Mouse (Mus musculus): ENCODE measurements around the gene Olfr1317. TPM values are rescaled to one million over a fixed set of nuclear protein-coding genes. Genes with fewer than 3 reads are reported as not detected.

The Olfr1317 gene
- polyA plus RNA-seq (2015; fragmentation: Nextera tagmentation; extraction: Ambion mirVana), result not detected in 2 replicates

DNA sequence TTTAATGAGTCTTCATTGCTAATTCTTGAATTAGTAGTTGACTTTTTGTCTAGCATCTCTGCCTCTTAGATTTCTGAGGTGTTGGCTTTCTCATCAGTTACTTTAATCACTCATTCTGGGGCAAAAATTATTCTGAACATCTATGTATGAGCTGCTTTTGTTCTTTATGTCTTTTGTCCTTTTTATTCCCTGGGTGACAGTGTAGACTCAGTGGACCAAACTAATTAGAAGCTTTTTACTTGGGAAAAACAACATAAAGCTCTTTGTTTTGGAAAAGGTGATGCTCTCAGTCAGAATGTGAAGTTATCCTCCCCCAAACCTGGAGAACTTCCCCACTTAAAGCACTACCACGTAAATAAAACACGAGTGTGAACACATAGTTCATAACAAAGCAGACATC is at the start of gene Olfr1317:
Gene Olfr1317 (plus strand): TSS at position 301 of the 400 bp plus-strand sequence.
- Histone ChIP-seq H3K4me1 (no peaks in the 10 kb centered on the region), H3K27me3 (replicated peaks) (no peaks in the 10 kb centered on the region), H3K9ac (no peak within 1 kb of the TSS), H3K4me3 (no peak within 1 kb of the TSS), H3K36me3 (replicated peaks) (no peaks in the 10 kb centered on the region), H3K4me2 (no peak within 1 kb of the TSS), H3K27ac (no peak within 1 kb of the TSS), H3K9me3 (no peaks in the 10 kb centered on the region)
- ATAC-seq (replicated peaks), result no peak
- WGBS, result 83% methylated on average over 2 of the region's 2 CpGs

DNA sequence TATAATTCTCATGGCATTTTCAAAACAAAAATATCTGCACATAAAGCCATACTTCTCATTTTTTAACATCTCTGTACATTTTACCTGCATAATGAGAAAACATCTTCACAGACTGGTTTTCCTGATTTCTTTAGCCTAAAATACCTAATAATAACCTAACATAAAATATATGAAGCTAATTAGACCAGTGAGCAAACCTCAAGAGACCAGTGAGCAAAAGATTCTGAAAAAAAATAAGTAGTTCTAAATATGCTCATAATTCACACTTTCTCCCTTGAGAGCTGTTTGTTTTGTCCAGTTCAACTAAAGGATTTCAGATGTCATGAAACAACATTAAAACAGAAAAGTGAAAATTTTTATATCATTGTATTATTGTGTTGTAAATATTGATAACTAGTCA is 43.4 kb upstream of the Olfr1317 start, which contains the start of gene Olfr1314:
Gene Olfr1314 (minus strand): TSS at position 101 of the 400 bp plus-strand sequence.
- no peaks in the 10 kb centered on the region for H3K9me3 ChIP-seq
- no peak within 1 kb of the TSS for H3K27ac ChIP-seq
- ATAC-seq (replicated peaks), result no peak
- H3K4me1 ChIP-seq, result no peaks in the 10 kb centered on the region
- no peaks in the 10 kb centered on the region for H3K36me3 ChIP-seq (replicated peaks)
- no peaks in the 10 kb centered on the region for H3K27me3 ChIP-seq (replicated peaks)
- H3K4me2 ChIP-seq, result no peak within 1 kb of the TSS
- H3K4me3 ChIP-seq, result no peak within 1 kb of the TSS
- H3K9ac ChIP-seq, result no peak within 1 kb of the TSS

DNA sequence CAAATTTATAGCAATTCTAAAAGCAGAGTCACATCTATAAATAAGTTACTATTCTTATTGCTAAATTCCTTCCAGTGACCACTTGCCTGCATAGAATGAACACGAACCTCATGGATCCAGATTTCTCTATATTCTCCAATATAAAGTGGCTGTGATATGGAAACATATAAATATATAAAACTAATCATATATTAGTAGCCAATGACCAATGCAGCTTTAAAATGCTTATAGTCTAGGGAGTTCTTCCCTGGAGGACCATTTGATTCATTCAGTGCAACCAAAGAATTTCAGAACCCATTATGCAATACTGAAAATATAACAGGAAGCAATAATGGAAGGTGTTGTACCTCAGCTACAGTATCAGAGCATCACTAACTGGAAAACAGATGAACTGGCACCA is 24.8 kb upstream of the Olfr1317 start, which contains the start of gene Olfr1315-ps1:
Gene Olfr1315-ps1 (minus strand): TSS at position 101 of the 400 bp plus-strand sequence.
- no peaks in the 10 kb centered on the region for H3K27me3 ChIP-seq (replicated peaks)
- H3K27ac ChIP-seq, result no peak within 1 kb of the TSS
- H3K4me3 ChIP-seq, result no peak within 1 kb of the TSS
- H3K9me3 ChIP-seq, result no peaks in the 10 kb centered on the region
- WGBS, result 81% methylated on average over 1 of the region's 1 CpGs
- no peak within 1 kb of the TSS for H3K4me2 ChIP-seq
- no peak within 1 kb of the TSS for H3K9ac ChIP-seq
- no peak for ATAC-seq (replicated peaks)
- H3K36me3 ChIP-seq (replicated peaks), result no peaks in the 10 kb centered on the region
- H3K4me1 ChIP-seq, result no peaks in the 10 kb centered on the region

DNA sequence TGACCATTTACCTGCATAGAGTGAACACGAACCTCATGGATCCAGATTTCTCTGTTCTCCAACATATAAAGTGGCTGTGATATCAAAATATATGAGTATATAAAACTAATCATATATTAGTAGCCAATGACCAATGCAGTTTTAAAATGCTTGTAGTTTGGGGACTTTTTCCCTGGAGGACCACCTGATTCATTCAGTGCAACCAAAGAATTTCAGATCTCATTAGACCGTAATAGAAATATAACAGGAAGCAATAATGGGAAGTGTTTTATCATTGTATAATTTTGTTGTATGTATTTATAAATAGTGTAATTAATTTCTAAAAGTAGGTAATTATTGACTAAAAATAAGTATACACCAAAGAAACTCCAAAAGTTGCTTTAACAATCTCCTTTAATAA is 5.3 kb upstream of the Olfr1317 start, which contains the start of gene Olfr1316:
Gene Olfr1316 (minus strand): TSS at position 101 of the 400 bp plus-strand sequence.
- no peak within 1 kb of the TSS for H3K4me2 ChIP-seq
- H3K4me1 ChIP-seq, result no peaks in the 10 kb centered on the region
- no peak within 1 kb of the TSS for H3K9ac ChIP-seq
- ATAC-seq (replicated peaks), result no peak
- no peak within 1 kb of the TSS for H3K27ac ChIP-seq
- H3K36me3 ChIP-seq (replicated peaks), result no peaks in the 10 kb centered on the region
- 92% methylated on average over 2 of the region's 2 CpGs for WGBS
- H3K4me3 ChIP-seq, result no peak within 1 kb of the TSS
- H3K27me3 ChIP-seq (replicated peaks), result no peaks in the 10 kb centered on the region
- H3K9me3 ChIP-seq, result no peaks in the 10 kb centered on the region

DNA sequence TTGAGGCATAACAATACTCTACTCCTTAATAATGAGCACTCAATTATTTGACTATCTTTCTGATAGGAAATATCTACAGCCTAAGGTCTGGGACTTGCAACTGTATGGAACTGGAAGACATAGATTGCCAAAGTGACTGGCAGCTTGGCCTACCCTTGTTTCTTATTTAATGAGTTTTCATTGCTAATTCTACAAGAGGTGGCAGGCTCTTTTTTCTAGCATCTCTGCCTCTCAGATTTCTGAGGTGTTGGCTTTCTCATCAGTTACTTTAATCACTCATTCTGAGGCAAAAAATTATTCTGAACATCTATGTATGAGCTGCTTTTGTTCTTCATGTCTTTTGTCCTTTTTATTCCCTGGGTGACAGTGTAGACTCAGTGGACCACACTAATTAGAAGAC is 13.8 kb downstream of the Olfr1317 start, which contains the start of gene Olfr1318:
Gene Olfr1318 (plus strand): TSS at position 301 of the 400 bp plus-strand sequence.
- H3K9ac ChIP-seq, result no peak within 1 kb of the TSS
- no peaks in the 10 kb centered on the region for H3K9me3 ChIP-seq
- no peak within 1 kb of the TSS for H3K27ac ChIP-seq
- H3K36me3 ChIP-seq (replicated peaks), result no peaks in the 10 kb centered on the region
- no peaks in the 10 kb centered on the region for H3K4me1 ChIP-seq
- no peaks in the 10 kb centered on the region for H3K27me3 ChIP-seq (replicated peaks)
- ATAC-seq (replicated peaks), result no peak
- no peak within 1 kb of the TSS for H3K4me2 ChIP-seq
- H3K4me3 ChIP-seq, result no peak within 1 kb of the TSS

Other genes with a start within 250 kb of the Olfr1317 start
- not detected in 2 replicates for gene Olfr1306, start 224.1 kb upstream of the Olfr1317 start, polyA plus RNA-seq (2015; fragmentation: Nextera tagmentation; extraction: Ambion mirVana)
- 0.01 TPM in 1 of 2 replicates, not detected in the other for gene Olfr1307, start 190.9 kb upstream of the Olfr1317 start, polyA plus RNA-seq (2015; fragmentation: Nextera tagmentation; extraction: Ambion mirVana)
- gene Olfr1308, start 175.4 kb upstream of the Olfr1317 start, polyA plus RNA-seq (2015; fragmentation: Nextera tagmentation; extraction: Ambion mirVana), result not detected in 2 replicates
- gene Olfr1309, start 150.0 kb upstream of the Olfr1317 start, polyA plus RNA-seq (2015; fragmentation: Nextera tagmentation; extraction: Ambion mirVana), result not detected in 2 replicates
- not detected in 2 replicates for gene Olfr1310, start 127.6 kb upstream of the Olfr1317 start, polyA plus RNA-seq (2015; fragmentation: Nextera tagmentation; extraction: Ambion mirVana)
- not detected in 2 replicates for gene Olfr1311, start 115.9 kb upstream of the Olfr1317 start, polyA plus RNA-seq (2015; fragmentation: Nextera tagmentation; extraction: Ambion mirVana)
- not detected in 2 replicates for gene Olfr1312, start 90.1 kb upstream of the Olfr1317 start, polyA plus RNA-seq (2015; fragmentation: Nextera tagmentation; extraction: Ambion mirVana)
- not detected in 2 replicates for gene Olfr1313, start 62.5 kb upstream of the Olfr1317 start, polyA plus RNA-seq (2015; fragmentation: Nextera tagmentation; extraction: Ambion mirVana)
- gene Olfr1314, start 43.5 kb upstream of the Olfr1317 start, polyA plus RNA-seq (2015; fragmentation: Nextera tagmentation; extraction: Ambion mirVana), result not detected in 2 replicates
- not detected in 2 replicates for gene Olfr1315-ps1, start 24.9 kb upstream of the Olfr1317 start, polyA plus RNA-seq (2015; fragmentation: Nextera tagmentation; extraction: Ambion mirVana)
- gene Olfr1316, start 5.4 kb upstream of the Olfr1317 start, polyA plus RNA-seq (2015; fragmentation: Nextera tagmentation; extraction: Ambion mirVana), result not detected in 2 replicates
- not detected in 2 replicates for gene Olfr1318, start 13.9 kb downstream of the Olfr1317 start, polyA plus RNA-seq (2015; fragmentation: Nextera tagmentation; extraction: Ambion mirVana)
- gene Lpcat4, start 99.1 kb downstream of the Olfr1317 start, polyA plus RNA-seq (2015; fragmentation: Nextera tagmentation; extraction: Ambion mirVana), result 21.9 and 26.0 TPM in 2 replicates
- not detected in 2 replicates for gene Nutm1, start 119.0 kb downstream of the Olfr1317 start, polyA plus RNA-seq (2015; fragmentation: Nextera tagmentation; extraction: Ambion mirVana)
- 153 and 158 TPM in 2 replicates for gene Nop10, start 121.6 kb downstream of the Olfr1317 start, polyA plus RNA-seq (2015; fragmentation: Nextera tagmentation; extraction: Ambion mirVana)
- gene Slc12a6, start 125.5 kb downstream of the Olfr1317 start, polyA plus RNA-seq (2015; fragmentation: Nextera tagmentation; extraction: Ambion mirVana), result 19.4 and 21.2 TPM in 2 replicates
- gene Gm21985, start 126.0 kb downstream of the Olfr1317 start, polyA plus RNA-seq (2015; fragmentation: Nextera tagmentation; extraction: Ambion mirVana), result not detected in 2 replicates
- gene Emc4, start 227.7 kb downstream of the Olfr1317 start, polyA plus RNA-seq (2015; fragmentation: Nextera tagmentation; extraction: Ambion mirVana), result 175 and 188 TPM in 2 replicates
- gene Katnbl1, start 238.9 kb downstream of the Olfr1317 start, polyA plus RNA-seq (2015; fragmentation: Nextera tagmentation; extraction: Ambion mirVana), result 27.9 and 28.0 TPM in 2 replicates